Mouse (Mus musculus): ENCODE measurements around the gene Mmd. TPM values are rescaled to one million over a fixed set of nuclear protein-coding genes. Genes with fewer than 3 reads are reported as not detected.

Gene Mmd
- total and polyA plus RNA-seq, 2 experiments from 2014 or later = 58.7 to 62.6 TPM

DNA sequence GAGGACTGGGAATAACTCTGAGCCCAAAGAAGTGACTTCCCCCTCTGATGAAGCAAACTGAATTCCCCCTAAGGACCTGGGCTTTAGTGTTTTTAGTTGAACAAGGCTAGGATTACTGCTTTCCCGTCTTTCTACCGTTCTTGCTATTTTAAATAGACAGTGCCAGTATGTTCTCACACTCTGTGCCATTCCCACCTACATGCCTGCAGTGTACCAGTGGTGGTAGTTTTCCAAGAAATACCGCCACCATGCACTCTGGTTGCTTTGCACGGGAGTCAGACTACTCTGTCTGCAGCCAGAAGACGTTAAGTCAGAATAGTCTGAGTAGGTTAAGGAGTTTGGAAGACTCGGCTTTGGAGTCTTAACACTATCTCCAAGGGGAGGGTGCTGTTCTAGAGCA is 34.3 kb downstream of the Mmd start:
- DNase-seq (ENCODE audit: low spot score) (no peak), ATAC-seq (ENCODE audit: insufficient read depth, low read depth) (no peak)
- Histone ChIP-seq H3K4me3 (ENCODE audit: low read depth, low read length) (no peak overlapping the region), H3K27ac (ENCODE audit: low read depth) (no peak overlapping the region), H3K4me1 (ENCODE audit: control insufficient read depth, insufficient read depth) (no peaks in the 10 kb centered on the region), H3K36me3 (replicated peaks; ENCODE audit: control insufficient read depth, insufficient read depth, low read length) (peaks cover 5% of the 10 kb centered on the region; the same call in 1 of the 2 replicates), H3K4me2 (ENCODE audit: low read depth, low read length) (no peak overlapping the region), H3K9ac (replicated peaks; ENCODE audit: low read depth, low read length) (no peak overlapping the region), H3K9me3 (replicated peaks; ENCODE audit: control insufficient read depth, low read length) (no peaks in the 10 kb centered on the region), H3K27me3 (ENCODE audit: control insufficient read depth, insufficient read depth, low read length) (no peaks in the 10 kb centered on the region)
- TF ChIP-seq EP300 (IDR thresholded peaks at IDR 0.05; ENCODE audit: low read depth) = no peak
- no peak for TF ChIP-seq CTCF (IDR thresholded peaks at IDR 0.05; ENCODE audit: low read depth)
- 71% methylated on average over 6 of the region's 6 CpGs for WGBS

DNA sequence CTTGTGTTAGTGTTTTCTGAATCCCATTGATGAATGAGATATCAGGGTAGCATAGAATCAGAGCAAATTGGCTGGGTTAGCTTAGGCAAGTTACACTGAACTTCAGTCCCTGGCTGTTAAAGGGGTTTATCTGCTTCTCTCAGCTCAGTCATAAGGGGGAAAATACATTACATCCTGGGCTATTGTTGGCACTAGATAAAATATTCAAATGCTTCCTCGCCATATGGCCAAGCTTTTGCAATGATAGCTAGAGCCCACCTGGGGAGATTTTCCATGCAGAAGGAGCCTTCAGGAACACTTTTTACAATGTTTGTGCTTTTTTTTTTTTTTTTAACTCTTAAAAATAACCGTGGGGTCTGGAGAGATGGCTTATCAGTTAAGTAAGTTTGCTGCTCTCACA is 34.8 kb downstream of the Mmd start:
- H3K36me3 ChIP-seq (replicated peaks; ENCODE audit: control insufficient read depth, insufficient read depth, low read length) = peaks cover 3% of the 10 kb centered on the region; the same call in 1 of the 2 replicates
- no peak overlapping the region for H3K27ac ChIP-seq (ENCODE audit: low read depth)
- DNase-seq (ENCODE audit: low spot score) = no peak
- H3K4me1 ChIP-seq (ENCODE audit: control insufficient read depth, insufficient read depth) = no peaks in the 10 kb centered on the region
- no peaks in the 10 kb centered on the region for H3K27me3 ChIP-seq (ENCODE audit: control insufficient read depth, insufficient read depth, low read length)
- H3K9me3 ChIP-seq (replicated peaks; ENCODE audit: control insufficient read depth, low read length) = no peaks in the 10 kb centered on the region
- no peak overlapping the region for H3K4me2 ChIP-seq (ENCODE audit: low read depth, low read length)
- WGBS = 34% methylated on average over 2 of the region's 2 CpGs
- no peak overlapping the region for H3K9ac ChIP-seq (replicated peaks; ENCODE audit: low read depth, low read length)
- no peak for ATAC-seq (ENCODE audit: insufficient read depth, low read depth)
- H3K4me3 ChIP-seq (ENCODE audit: low read depth, low read length) = no peak overlapping the region
- TF ChIP-seq CTCF (IDR thresholded peaks at IDR 0.05; ENCODE audit: low read depth) (no peak), EP300 (IDR thresholded peaks at IDR 0.05; ENCODE audit: low read depth) (no peak)

DNA sequence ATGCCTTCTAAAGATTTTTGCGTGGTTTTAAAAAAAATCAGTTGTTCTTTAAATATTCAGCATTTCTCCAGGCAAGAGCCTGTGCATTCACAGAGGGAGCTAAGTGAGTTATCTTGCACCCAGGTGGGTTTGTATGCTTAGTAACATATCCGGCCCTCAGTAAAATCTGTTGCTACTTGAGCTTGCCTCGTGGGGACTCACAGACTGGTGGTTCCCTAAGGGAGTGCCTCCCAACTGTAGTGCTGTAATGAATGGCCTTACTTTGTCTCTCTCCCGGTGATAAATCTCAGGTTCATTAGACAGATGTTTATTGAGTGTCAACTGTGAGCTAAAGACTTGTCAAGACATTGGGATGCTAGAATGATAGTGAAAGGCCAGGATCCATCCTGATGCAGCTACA is 35.4 kb downstream of the Mmd start:
- Histone ChIP-seq H3K27me3 (ENCODE audit: control insufficient read depth, insufficient read depth, low read length) (no peaks in the 10 kb centered on the region), H3K9me3 (replicated peaks; ENCODE audit: control insufficient read depth, low read length) (no peaks in the 10 kb centered on the region), H3K4me3 (ENCODE audit: low read depth, low read length) (no peak overlapping the region), H3K4me2 (ENCODE audit: low read depth, low read length) (no peak overlapping the region), H3K9ac (replicated peaks; ENCODE audit: low read depth, low read length) (no peak overlapping the region), H3K27ac (ENCODE audit: low read depth) (no peak overlapping the region), H3K4me1 (ENCODE audit: control insufficient read depth, insufficient read depth) (no peaks in the 10 kb centered on the region), H3K36me3 (replicated peaks; ENCODE audit: control insufficient read depth, insufficient read depth, low read length) (no peaks in the 10 kb centered on the region)
- TF ChIP-seq CTCF (IDR thresholded peaks at IDR 0.05; ENCODE audit: low read depth) = no peak
- TF ChIP-seq EP300 (IDR thresholded peaks at IDR 0.05; ENCODE audit: low read depth) = no peak
- no peak for DNase-seq (ENCODE audit: low spot score)
- WGBS = 69% methylated on average over 4 of the region's 4 CpGs
- ATAC-seq (ENCODE audit: insufficient read depth, low read depth) = no peak

DNA sequence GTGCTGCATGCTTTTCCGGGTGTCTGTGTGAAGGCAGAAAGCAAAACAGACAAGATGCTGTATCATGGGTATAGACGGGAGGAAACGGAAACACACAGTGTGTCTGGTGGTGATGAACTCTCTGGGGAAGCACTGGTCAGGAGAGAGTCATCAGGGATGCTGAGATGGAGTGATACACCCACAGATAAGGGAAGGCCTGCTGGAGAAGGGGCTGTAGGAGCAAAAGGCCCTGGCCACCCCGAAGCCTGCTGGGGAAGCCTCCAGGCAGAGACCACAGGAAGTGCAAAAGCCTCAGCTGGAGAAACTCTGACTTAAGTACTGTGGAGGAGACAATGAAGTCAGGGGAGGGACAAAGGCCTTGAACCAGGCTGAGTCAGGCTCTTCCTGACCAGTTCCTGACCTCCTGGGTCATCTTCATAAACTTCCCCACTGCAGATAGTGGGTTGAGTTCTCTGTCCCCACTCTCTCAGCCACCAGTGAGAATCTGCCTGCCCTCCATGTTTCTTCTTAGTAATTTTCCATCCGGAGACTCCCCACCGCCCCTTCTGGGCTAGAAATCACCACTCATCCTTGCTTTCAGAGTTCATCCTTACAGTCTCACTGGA is 37.4 kb downstream of the Mmd start:
- H3K4me1 ChIP-seq (ENCODE audit: control insufficient read depth, insufficient read depth) = no peaks in the 10 kb centered on the region
- H3K9ac ChIP-seq (replicated peaks; ENCODE audit: low read depth, low read length) = no peak overlapping the region
- no peak overlapping the region for H3K4me2 ChIP-seq (ENCODE audit: low read depth, low read length)
- H3K9me3 ChIP-seq (replicated peaks; ENCODE audit: control insufficient read depth, low read length) = no peaks in the 10 kb centered on the region
- DNase-seq (ENCODE audit: low spot score) (no peak), ATAC-seq (ENCODE audit: insufficient read depth, low read depth) (no peak)
- H3K4me3 ChIP-seq (ENCODE audit: low read depth, low read length) = no peak overlapping the region
- H3K36me3 ChIP-seq (replicated peaks; ENCODE audit: control insufficient read depth, insufficient read depth, low read length) = no peaks in the 10 kb centered on the region
- no peaks in the 10 kb centered on the region for H3K27me3 ChIP-seq (ENCODE audit: control insufficient read depth, insufficient read depth, low read length)
- TF ChIP-seq CTCF (IDR thresholded peaks at IDR 0.05; ENCODE audit: low read depth) = no peak
- TF ChIP-seq EP300 (IDR thresholded peaks at IDR 0.05; ENCODE audit: low read depth) = no peak
- no peak overlapping the region for H3K27ac ChIP-seq (ENCODE audit: low read depth)
- WGBS = 76% methylated on average over 6 of the region's 6 CpGs

DNA sequence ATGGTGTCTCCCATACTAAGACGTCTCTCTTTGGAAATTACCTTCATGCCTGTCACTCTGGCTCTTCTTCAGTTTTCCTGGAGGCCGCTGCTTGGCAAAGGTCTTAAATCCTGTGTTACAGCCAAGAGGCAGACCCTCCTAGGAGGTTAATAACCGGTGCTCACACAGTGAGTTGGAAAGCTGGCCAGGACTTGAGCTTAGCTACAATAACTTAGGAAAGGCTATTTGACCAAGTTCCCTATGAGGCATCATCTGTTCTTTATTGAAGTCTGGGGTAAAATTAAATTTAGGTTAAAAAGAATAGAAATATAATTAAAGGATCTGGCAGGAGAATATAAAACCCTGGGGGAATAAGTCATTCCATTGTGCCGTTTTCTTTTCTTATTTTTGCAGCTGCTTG is 41.9 kb downstream of the Mmd start:
- H3K36me3 ChIP-seq (replicated peaks; ENCODE audit: control insufficient read depth, insufficient read depth, low read length) = no peaks in the 10 kb centered on the region
- DNase-seq (ENCODE audit: low spot score) = no peak
- no peak overlapping the region for H3K4me2 ChIP-seq (ENCODE audit: low read depth, low read length)
- H3K27ac ChIP-seq (ENCODE audit: low read depth) = no peak overlapping the region
- TF ChIP-seq CTCF (IDR thresholded peaks at IDR 0.05; ENCODE audit: low read depth) (no peak), EP300 (IDR thresholded peaks at IDR 0.05; ENCODE audit: low read depth) (no peak)
- H3K4me1 ChIP-seq (ENCODE audit: control insufficient read depth, insufficient read depth) = no peaks in the 10 kb centered on the region
- no peaks in the 10 kb centered on the region for H3K27me3 ChIP-seq (ENCODE audit: control insufficient read depth, insufficient read depth, low read length)
- no peak overlapping the region for H3K4me3 ChIP-seq (ENCODE audit: low read depth, low read length)
- H3K9me3 ChIP-seq (replicated peaks; ENCODE audit: control insufficient read depth, low read length) = no peaks in the 10 kb centered on the region
- 67% methylated on average over 4 of the region's 4 CpGs for WGBS
- ATAC-seq (ENCODE audit: insufficient read depth, low read depth) = no peak
- no peak overlapping the region for H3K9ac ChIP-seq (replicated peaks; ENCODE audit: low read depth, low read length)

DNA sequence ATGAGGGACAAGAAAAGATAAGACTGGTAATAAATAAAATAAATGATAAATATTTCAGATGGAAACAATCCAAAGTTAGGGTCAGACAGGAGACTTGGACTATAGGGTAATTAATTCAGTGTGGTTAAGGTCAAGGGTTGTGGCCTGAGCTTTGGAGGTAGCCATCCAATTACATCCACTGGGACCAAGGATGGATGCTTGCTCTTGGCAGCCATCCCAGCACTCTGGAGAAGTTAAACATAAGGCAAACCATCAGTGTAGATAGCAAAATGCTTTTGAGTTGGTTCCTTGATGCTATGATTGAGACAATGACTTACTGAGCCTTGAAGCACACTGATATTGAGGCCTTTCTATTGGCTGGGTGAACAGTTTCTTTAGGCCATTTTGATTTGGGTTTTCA is 43.5 kb downstream of the Mmd start:
- Histone ChIP-seq H3K27me3 (ENCODE audit: control insufficient read depth, insufficient read depth, low read length) (no peaks in the 10 kb centered on the region), H3K36me3 (replicated peaks; ENCODE audit: control insufficient read depth, insufficient read depth, low read length) (no peaks in the 10 kb centered on the region), H3K9me3 (replicated peaks; ENCODE audit: control insufficient read depth, low read length) (no peaks in the 10 kb centered on the region), H3K4me3 (ENCODE audit: low read depth, low read length) (no peak overlapping the region), H3K4me2 (ENCODE audit: low read depth, low read length) (no peak overlapping the region), H3K4me1 (ENCODE audit: control insufficient read depth, insufficient read depth) (no peaks in the 10 kb centered on the region), H3K9ac (replicated peaks; ENCODE audit: low read depth, low read length) (no peak overlapping the region), H3K27ac (ENCODE audit: low read depth) (no peak overlapping the region)
- ATAC-seq (ENCODE audit: insufficient read depth, low read depth) (no peak), DNase-seq (ENCODE audit: low spot score) (no peak)
- TF ChIP-seq CTCF (IDR thresholded peaks at IDR 0.05; ENCODE audit: low read depth) (no peak), EP300 (IDR thresholded peaks at IDR 0.05; ENCODE audit: low read depth) (no peak)
